Mouse (Mus musculus) hindbrain, embryonic 11.5 days (tissue): Measurements from ENCODE around the gene Zfp974. TPM values are rescaled to one million over a fixed set of nuclear protein-coding genes. Genes with fewer than 3 reads are reported as not detected.
"Not testable (repeated sequence)": the region's sequence is repeated elsewhere in the genome, so short reads cannot be mapped to it uniquely, and the experiment has no call there.

ENCODE experiments used
- ATAC-seq: fragments of 200-750 bp; cut with Nextera tagmentation; 2 replicates; pipeline ENCODE4 v1.8.0; 2017; ENCODE audit warnings: mild to moderate bottlenecking, moderate TSS enrichment, moderate library complexity; ENCODE audit not compliant: low FRiP score
- DNase-seq: peaks from one replicate; pipeline ENCODE4 v3.0.0-alpha.2; 2015; ENCODE audit warnings: low spot score
- H3K27ac ChIP-seq: fragments of 300-500 bp; sonication (generic); 2 replicates; pipeline ENCODE4 v1.5.1; 2014; ENCODE audit warnings: mild to moderate bottlenecking, low read depth, low read length
- H3K27me3 ChIP-seq: fragments of 300-500 bp; sonication (generic); 2 replicates; pipeline ENCODE4 v1.6.1; 2014; ENCODE audit warnings: mild to moderate bottlenecking, low read length, moderate library complexity, mixed read lengths; ENCODE audit not compliant: control insufficient read depth, insufficient read depth
- H3K36me3 ChIP-seq: fragments of 300-500 bp; sonication (generic); 2 replicates; pipeline ENCODE4 v1.6.1; 2014; ENCODE audit warnings: mild to moderate bottlenecking, low read length, moderate library complexity, mixed read lengths; ENCODE audit not compliant: control insufficient read depth, insufficient read depth
- H3K4me1 ChIP-seq: fragments of 300-500 bp; sonication (generic); replicated peaks from 2 replicates; pipeline ENCODE4 v1.6.1; 2014; ENCODE audit warnings: low read length, mixed read lengths; ENCODE audit not compliant: control insufficient read depth, insufficient read depth
- H3K4me2 ChIP-seq: fragments of 300-500 bp; sonication (generic); replicated peaks from 2 replicates; pipeline ENCODE4 v1.6.1; 2014; ENCODE audit warnings: mild to moderate bottlenecking, low read depth, low read length
- H3K4me3 ChIP-seq: fragments of 300-500 bp; sonication (generic); 2 replicates; pipeline ENCODE4 v1.5.1; 2014; ENCODE audit warnings: low read depth, low read length
- H3K9ac ChIP-seq: fragments of 300-500 bp; sonication (generic); 2 replicates; pipeline ENCODE4 v1.6.1; 2014; ENCODE audit warnings: low read depth, low read length
- H3K9me3 ChIP-seq: fragments of 300-500 bp; sonication (generic); 2 replicates; pipeline ENCODE4 v1.6.1; 2016; ENCODE audit warnings: low read length; ENCODE audit not compliant: control insufficient read depth
- WGBS: fragments of 180-500 bp; shearing (Covaris S2); extraction: QIAGEN DNeasy Blood & Tissue Kit; methylation state at CpG from one replicate; pipeline ENCODE4 v1.1.7; 2014; 5-methylcytosine and 5-hydroxymethylcytosine counted together
- polyA plus RNA-seq: library from polyadenylated mRNA; unstranded; fragments of >200 nt; fragmentation: Nextera tagmentation; extraction: Ambion mirVana; gene quantifications from 2 replicates; pipeline ENCODE4 v1.2.1, GENCODE M21; 2014

The Zfp974 gene
- polyA plus RNA-seq, 1 experiment from 2014 or later: 15.8 TPM

DNA sequence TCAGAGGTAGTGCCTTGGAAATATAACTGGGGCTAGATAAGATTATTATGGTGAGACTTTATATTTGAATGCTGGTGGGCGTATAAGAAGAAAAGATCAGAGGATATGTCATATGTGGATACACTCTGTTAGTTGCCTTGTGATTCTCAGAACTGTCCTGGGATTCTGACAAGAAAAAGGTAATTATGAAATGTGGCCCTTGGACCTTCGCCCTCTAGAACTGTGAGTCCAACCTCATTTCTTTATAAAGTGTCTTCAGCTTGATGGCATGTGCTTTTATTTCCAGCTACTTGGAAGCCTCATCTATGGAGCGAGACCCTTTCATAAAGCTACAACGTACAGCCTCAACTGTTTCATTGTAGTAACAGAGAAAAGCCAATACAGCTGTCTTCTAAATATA, 28.7 kb downstream of the Zfp974 start:
- WGBS: 88% methylated on average over 4 of the region's 4 CpGs
- no peaks in the 10 kb centered on the region for H3K27me3 ChIP-seq

DNA sequence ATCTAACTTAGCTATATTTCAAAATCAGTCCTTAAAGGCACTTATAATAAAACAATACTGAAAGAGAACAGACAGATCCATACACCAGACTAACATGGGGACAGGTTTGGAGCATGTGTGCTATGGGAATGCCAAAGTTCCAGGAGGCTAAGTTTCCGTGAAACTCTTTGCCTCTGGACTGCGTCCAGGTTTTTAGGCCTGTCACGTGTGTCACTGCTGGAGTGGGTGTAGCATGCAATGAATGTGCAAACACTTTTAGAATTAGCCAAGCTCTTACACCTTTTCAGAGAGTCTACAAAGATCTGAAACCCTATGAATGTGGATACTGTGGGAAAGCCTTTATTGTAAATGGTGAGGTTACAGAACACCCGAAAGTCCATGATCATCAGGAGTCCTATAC, 47.5 kb downstream of the Zfp974 start:
- WGBS: 95% methylated on average over 4 of the region's 4 CpGs
- Histone ChIP-seq H3K9ac (no peak overlapping the region), H3K4me1 (no peaks in the 10 kb centered on the region), H3K4me2 (no peak overlapping the region), H3K27ac (no peak overlapping the region), H3K36me3 (0 out of 2 replicates have a peak, but pooled peaks cover 6% of the 10 kb centered on the region), H3K27me3 (no peaks in the 10 kb centered on the region), H3K4me3 (no peak overlapping the region), H3K9me3 (no peaks in the 10 kb centered on the region)
- DNase-seq: no peak
- ATAC-seq: no peak

More for the DNA sequence above, 28.7 kb downstream of the Zfp974 start:
- Histone ChIP-seq H3K27ac (no peak overlapping the region), H3K4me1 (no peaks in the 10 kb centered on the region), H3K36me3 (no peaks in the 10 kb centered on the region), H3K9ac (no peak overlapping the region), H3K4me3 (no peak overlapping the region), H3K9me3 (no peaks in the 10 kb centered on the region; the same call in 1 of the 2 replicates), H3K4me2 (no peak overlapping the region)
- ATAC-seq: no peak
- DNase-seq: no peak

GRCm38 (mm10) chr7:27862578-27862977, 66.7 kb downstream of the Zfp974 start:
- H3K4me2 ChIP-seq, H3K27me3 ChIP-seq, DNase-seq, H3K9me3 ChIP-seq, H3K4me3 ChIP-seq, H3K36me3 ChIP-seq, H3K9ac ChIP-seq, ATAC-seq, H3K4me1 ChIP-seq, H3K27ac ChIP-seq: not testable (repeated sequence)
- 81% methylated on average over 5 of the region's 5 CpGs for WGBS

- Histone ChIP-seq H3K36me3 (no peaks in the 10 kb centered on the region), H3K27me3 (no peaks in the 10 kb centered on the region), H3K4me3 (peak overlapping the region; percentile 54), H3K4me2 (peak overlapping the region; percentile 68), H3K9ac (peak overlapping the region; percentile 56), H3K9me3 (no peaks in the 10 kb centered on the region), H3K27ac (peak overlapping the region; percentile 51; the same call in 1 of the 2 replicates), H3K4me1 (no peaks in the 10 kb centered on the region)
- ATAC-seq (peak; percentile 63; the same call in 1 of the 2 replicates), DNase-seq (peak; percentile 69)
- under 1% methylated on average over 20 of the region's 22 CpGs for WGBS
Observed at GRCm38 (mm10) chr7:27860396-27861235, 68.6 kb downstream of the Zfp974 start.

- Histone ChIP-seq H3K9me3 (no peaks in the 10 kb centered on the region), H3K27ac (no peak overlapping the region), H3K9ac (peak overlapping the region; percentile 19; the same call in 1 of the 2 replicates), H3K4me3 (peak overlapping the region; percentile 54), H3K36me3 (no peaks in the 10 kb centered on the region), H3K4me1 (no peaks in the 10 kb centered on the region), H3K4me2 (peak overlapping the region; percentile 68), H3K27me3 (no peaks in the 10 kb centered on the region)
- no peak for ATAC-seq
- no peak for DNase-seq
- 32% methylated on average over 10 of the region's 10 CpGs for WGBS
Observed at GRCm38 (mm10) chr7:27859301-27860251, 69.7 kb downstream of the Zfp974 start.

Other genes with a start within 250 kb of the Zfp974 start
- 7.3 and 8.5 TPM in 2 replicates for gene Zfp607b, start 240.1 kb downstream of the Zfp974 start, polyA plus RNA-seq
- gene Zfp60, start 198.1 kb downstream of the Zfp974 start, polyA plus RNA-seq: 90.6 and 93.9 TPM in 2 replicates
- 2.4 and 2.6 TPM in 2 replicates for gene Zfp626, start 122.3 kb downstream of the Zfp974 start, polyA plus RNA-seq
- gene Zfp59, start 90.9 kb downstream of the Zfp974 start, polyA plus RNA-seq: 12.5 and 12.9 TPM in 2 replicates
- 2.2 and 2.6 TPM in 2 replicates for gene Zfp607a, start 71.9 kb downstream of the Zfp974 start, polyA plus RNA-seq
- gene Zfp780b, start 49.7 kb upstream of the Zfp974 start, polyA plus RNA-seq: 21.0 and 27.2 TPM in 2 replicates
- 7.1 and 9.3 TPM in 2 replicates for gene Zfp850, start 84.7 kb upstream of the Zfp974 start, polyA plus RNA-seq
- gene Psmc4, start 120.6 kb upstream of the Zfp974 start, polyA plus RNA-seq: 415 and 426 TPM in 2 replicates
- 0.27 and 0.43 TPM in 2 replicates for gene Fcgbp, start 141.8 kb upstream of the Zfp974 start, polyA plus RNA-seq
- gene 9530053A07Rik, start 200.0 kb upstream of the Zfp974 start, polyA plus RNA-seq: 0.05 and 0.07 TPM in 2 replicates
- 38.3 and 45.9 TPM in 2 replicates for gene Fbl, start 240.2 kb upstream of the Zfp974 start, polyA plus RNA-seq